Comparison of ENCODE assay signal across 13 mouse cellular contexts in the genomic region with DNA sequence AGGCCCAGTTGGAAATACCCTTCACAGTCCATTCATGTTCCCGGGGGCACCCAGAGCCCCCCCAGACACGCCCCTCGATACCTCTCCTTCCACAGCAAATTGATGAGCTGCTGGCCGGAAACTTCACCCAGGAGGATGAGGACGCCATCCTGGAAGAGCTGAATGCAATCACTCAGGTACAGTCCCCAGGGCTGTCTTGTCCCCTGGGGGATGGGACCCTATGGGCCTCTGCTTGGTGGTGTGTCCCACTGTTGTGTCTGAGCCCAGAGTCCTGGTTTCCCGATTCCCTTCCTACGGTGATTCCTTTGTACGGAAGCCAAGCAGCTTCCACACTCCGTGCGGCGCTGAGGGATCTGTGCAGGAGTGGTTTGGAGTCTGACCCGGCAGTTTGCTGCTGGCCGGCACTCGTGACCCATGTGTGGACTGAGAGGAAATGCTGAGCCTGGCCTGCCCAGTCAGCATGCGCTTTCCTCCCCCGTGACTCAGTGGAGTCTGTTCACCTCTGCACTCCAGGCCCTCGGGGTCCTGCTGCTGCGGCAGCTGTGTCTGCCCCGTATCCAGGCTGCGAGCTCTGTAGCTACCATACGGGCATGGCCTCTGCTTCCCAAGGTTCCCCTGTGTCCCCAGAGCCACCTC. TPM values are rescaled to one million over a fixed set of nuclear protein-coding genes. Genes with fewer than 3 reads are reported as not detected.
A peak's percentile ranks its signal among the peaks of the same experiment; 100 is the strongest.
DNase-seq lines count a peak whose midpoint lies in the region; ATAC-seq and TF ChIP-seq lines count a peak whose summit lies in the region.
"Had no signal": no experiment of that assay in that cellular context is flagged by ENCODE, and none has a peak within 500 bp of the region (broad histone marks: within the 10 kb centered on the region; RNA-seq: fewer than 3 reads in every experiment).

No protein-coding gene starts in this region.

- H3K9me3 ChIP-seq in heart, embryonic 15.5 days (replicated peaks): no peaks in the 10 kb centered on the region
- H3K9me3 ChIP-seq in embryonic facial prominence, embryonic 10.5 days: no peaks in the 10 kb centered on the region
- no peaks in the 10 kb centered on the region for H3K9me3 ChIP-seq in intestine, postnatal 0 days (ENCODE audit: control insufficient read depth)
- H3K9me3 ChIP-seq: hindbrain, embryonic 15.5 days; neural tube, embryonic 13.5 days had no signal

- H3K4me2 ChIP-seq in heart, embryonic 15.5 days: no peak overlapping the region
- H3K4me2 ChIP-seq in intestine, postnatal 0 days (replicated peaks; ENCODE audit: low read depth): peak overlapping the region; percentile 85
- H3K4me2 ChIP-seq: hindbrain, embryonic 15.5 days; neural tube, embryonic 13.5 days had no signal

- no peaks in the 10 kb centered on the region for H3K27me3 ChIP-seq in heart, embryonic 15.5 days
- H3K27me3 ChIP-seq in embryonic facial prominence, embryonic 10.5 days (replicated peaks; ENCODE audit: low read depth, poor library complexity, severe bottlenecking): no peaks in the 10 kb centered on the region
- H3K27me3 ChIP-seq in intestine, postnatal 0 days (replicated peaks; ENCODE audit: control insufficient read depth, insufficient read depth, low read length): no peaks in the 10 kb centered on the region
- H3K27me3 ChIP-seq: hindbrain, embryonic 15.5 days; neural tube, embryonic 13.5 days had no signal

- peaks cover 42% of the 10 kb centered on the region for H3K4me1 ChIP-seq in heart, embryonic 15.5 days (replicated peaks)
- peaks cover 39% of the 10 kb centered on the region for H3K4me1 ChIP-seq in embryonic facial prominence, embryonic 10.5 days
- 0 out of 2 replicates have a peak, but pooled peaks cover 3% of the 10 kb centered on the region for H3K4me1 ChIP-seq in intestine, postnatal 0 days (replicated peaks; ENCODE audit: control insufficient read depth, insufficient read depth, low read length)

- 0 out of 2 replicates have a peak overlapping the region, but pooled peaks have one; percentile 53 for H3K27ac ChIP-seq in heart, embryonic 15.5 days
- no peak overlapping the region for H3K27ac ChIP-seq in embryonic facial prominence, embryonic 10.5 days (replicated peaks)
- peak overlapping the region; percentile 90 for H3K27ac ChIP-seq in intestine, postnatal 0 days (ENCODE audit: low read depth, low read length)
- H3K27ac ChIP-seq: neural tube, embryonic 13.5 days had no signal

- no peak for ATAC-seq in heart, embryonic 15.5 days (replicated peaks; ENCODE audit: insufficient number of reproducible peaks, insufficient read depth, low FRiP score, low read depth)
- ATAC-seq in intestine, postnatal 0 days: no peak
- ATAC-seq: forebrain, postnatal 0 days had no signal

- TF ChIP-seq CTCF in intestine, postnatal 0 days (IDR thresholded peaks at IDR 0.05; ENCODE audit: low read depth): no peak

- no peak for DNase-seq in heart, postnatal 25 days (ENCODE audit: low spot score)
- no peak for DNase-seq in embryonic facial prominence, embryonic 10.5 days (ENCODE audit: low spot score)
- peak; percentile 84 for DNase-seq in kidney, postnatal 14 days
- DNase-seq in thymus, postnatal 4 days: no peak
- no peak for DNase-seq in layer of hippocampus, adult 9-11 months
- DNase-seq in left cerebral cortex, adult 8-10 months (ENCODE audit: low spot score in 2 of 2): no peak
- DNase-seq: cerebellum, postnatal 36 days; forebrain, postnatal 0 days; thymus, postnatal 14 days had no signal

- H3K9ac ChIP-seq in heart, embryonic 15.5 days: no peak overlapping the region
- H3K9ac ChIP-seq in intestine, postnatal 0 days (ENCODE audit: low read depth, low read length): 0 out of 2 replicates have a peak overlapping the region, but pooled peaks have one; percentile 28
- H3K9ac ChIP-seq: forebrain, postnatal 0 days; hindbrain, embryonic 15.5 days; neural tube, embryonic 13.5 days had no signal

- WGBS in heart, embryonic 15.5 days: 85% methylated on average over 21 of the region's 21 CpGs
- 91% methylated on average over 21 of the region's 21 CpGs for WGBS in embryonic facial prominence, embryonic 10.5 days
- WGBS in intestine, postnatal 0 days: 81% methylated on average over 21 of the region's 21 CpGs

- H3K36me3 ChIP-seq in heart, embryonic 15.5 days: peaks cover 35% of the 10 kb centered on the region
- H3K36me3 ChIP-seq in embryonic facial prominence, embryonic 10.5 days (replicated peaks): peaks cover 56% of the 10 kb centered on the region
- peaks cover 33% of the 10 kb centered on the region for H3K36me3 ChIP-seq in intestine, postnatal 0 days (ENCODE audit: control insufficient read depth, insufficient read depth)

- intact Hi-C loops in heart, postnatal 25 days (cut with DNase I): no loop called here

- H3K4me3 ChIP-seq in heart, embryonic 15.5 days: no peak overlapping the region
- H3K4me3 ChIP-seq in embryonic facial prominence, embryonic 10.5 days: peak overlapping the region; percentile 9; the same call in 1 of the 2 replicates
- H3K4me3 ChIP-seq in intestine, postnatal 0 days (ENCODE audit: low read depth, low read length): 0 out of 2 replicates have a peak overlapping the region, but pooled peaks have one; percentile 96
- H3K4me3 ChIP-seq: hindbrain, embryonic 15.5 days; neural tube, embryonic 13.5 days had no signal

RNA-seq across cellular contexts. Expression of a gene that starts 3.7 kb away (rescaled TPM):
- 57.3 and 69.5 TPM in 2 replicates for polyA plus RNA-seq in heart, embryonic 15.5 days (2015; fragmentation: Nextera tagmentation; extraction: Ambion mirVana)
- 10 to 100 TPM; 29.5 to 30.4 TPM for total RNA-seq in heart, postnatal 25 days (2021)
- 117 and 120 TPM in 2 replicates for polyA plus RNA-seq in embryonic facial prominence, embryonic 10.5 days (2016; fragmentation: Nextera tagmentation; extraction: Ambion mirVana)
- polyA plus RNA-seq in intestine, postnatal 0 days (2015; fragmentation: Nextera tagmentation; extraction: Ambion mirVana): 121 and 123 TPM in 2 replicates
- 10 to 100 TPM; 39.5 to 43.1 (median 41.9) TPM for total RNA-seq in left cerebral cortex, adult 8-10 months (2022)

RNA-seq across cellular contexts. Expression of a gene that starts 25.6 kb away (rescaled TPM):
- polyA plus RNA-seq in heart, embryonic 15.5 days (2015; fragmentation: Nextera tagmentation; extraction: Ambion mirVana): 11.0 and 16.3 TPM in 2 replicates
- 1 to 10 TPM; 7.1 to 8.0 TPM for total RNA-seq in heart, postnatal 25 days (2021)
- 9.6 and 11.0 TPM in 2 replicates for polyA plus RNA-seq in embryonic facial prominence, embryonic 10.5 days (2016; fragmentation: Nextera tagmentation; extraction: Ambion mirVana)
- polyA plus RNA-seq in intestine, postnatal 0 days (2015; fragmentation: Nextera tagmentation; extraction: Ambion mirVana): 4.2 and 4.3 TPM in 2 replicates
- 100 to 1,000 TPM; 214 to 238 (median 219) TPM for total RNA-seq in left cerebral cortex, adult 8-10 months (2022)
